Mouse (Mus musculus): ENCODE results near the gene Tifa.

- TF ChIP-seq POLR2A (IDR thresholded peaks at IDR 0.05; ENCODE audit: insufficient read depth, low read depth, low read length) (no peak), CTCF (IDR thresholded peaks at IDR 0.05) (no peak), EP300 (IDR thresholded peaks at IDR 0.05; ENCODE audit: insufficient read depth, low read depth, low read length) (no peak)
These were observed 40.6 kb downstream of the Tifa start for GRCm38 (mm10) chr3:127830183-127830582.

Measured in heart, adult 2 months (tissue).